14 mouse cellular contexts compared by ENCODE assay signal in genomic region chr15:99835191-99835590, GRCm38 (mm10). TPM values are rescaled to one million over a fixed set of nuclear protein-coding genes. Genes with fewer than 3 reads are reported as not detected.
DNase-seq lines count a peak whose midpoint lies in the region; ATAC-seq and TF ChIP-seq lines count a peak whose summit lies in the region.
"Had no signal": no experiment of that assay in that cellular context is flagged by ENCODE, and none has a peak within 500 bp of the region (broad histone marks: within the 10 kb centered on the region; RNA-seq: fewer than 3 reads in every experiment).

No protein-coding gene starts in this region.

- no peak overlapping the region for H3K9ac ChIP-seq in kidney, embryonic 15.5 days
- H3K9ac ChIP-seq in liver, embryonic 14.5 days (replicated peaks): no peak overlapping the region
- H3K9ac ChIP-seq in forebrain, postnatal 0 days: no peak overlapping the region
- H3K9ac ChIP-seq in forebrain, embryonic 16.5 days (replicated peaks; ENCODE audit: low read depth, low read length): no peak overlapping the region
- H3K9ac ChIP-seq: lung, embryonic 14.5 days; midbrain, embryonic 15.5 days had no signal

- TF ChIP-seq CTCF in liver, embryonic 14.5 days (IDR thresholded peaks at IDR 0.05; ENCODE audit: low read depth): no peak
- no peak for TF ChIP-seq CTCF in forebrain, postnatal 0 days (IDR thresholded peaks at IDR 0.05; ENCODE audit: low read depth)

- ATAC-seq in kidney, embryonic 15.5 days (replicated peaks; ENCODE audit: low FRiP score): no peak
- peak; percentile 52; the same call in 1 of the 2 replicates for ATAC-seq in liver, embryonic 14.5 days (ENCODE audit: insufficient read depth)
- ATAC-seq in forebrain, postnatal 0 days: no peak
- ATAC-seq in forebrain, embryonic 16.5 days: no peak
- ATAC-seq: CD4-positive, CD25-positive, alpha-beta regulatory T cell, adult 4 months; midbrain, embryonic 15.5 days had no signal

- H3K4me1 ChIP-seq in kidney, embryonic 15.5 days: peaks cover 5% of the 10 kb centered on the region; the same call in 1 of the 2 replicates
- H3K4me1 ChIP-seq in liver, embryonic 14.5 days (replicated peaks; ENCODE audit: control insufficient read depth in 2 of 2, insufficient read depth in 2 of 2, low read length in 1 of 2): no peaks in the 10 kb centered on the region
- no peaks in the 10 kb centered on the region for H3K4me1 ChIP-seq in forebrain, postnatal 0 days (ENCODE audit: insufficient read depth)
- no peaks in the 10 kb centered on the region for H3K4me1 ChIP-seq in forebrain, embryonic 16.5 days (replicated peaks; ENCODE audit: control insufficient read depth, insufficient read depth, low read length)
- H3K4me1 ChIP-seq: midbrain, embryonic 15.5 days had no signal

- no peak overlapping the region for H3K4me3 ChIP-seq in kidney, embryonic 15.5 days (replicated peaks)
- H3K4me3 ChIP-seq in liver, embryonic 14.5 days (ENCODE audit: insufficient read depth in 1 of 2, low read depth in 2 of 2, low read length in 2 of 2): no peak overlapping the region
- no peak overlapping the region for H3K4me3 ChIP-seq in forebrain, postnatal 0 days (ENCODE audit: low read depth, low read length)
- H3K4me3 ChIP-seq in forebrain, embryonic 16.5 days (replicated peaks; ENCODE audit: low read length): no peak overlapping the region
- H3K4me3 ChIP-seq: forebrain, embryonic 10.5 days; midbrain, embryonic 15.5 days had no signal

- peak overlapping the region; percentile 45 for H3K27ac ChIP-seq in kidney, embryonic 15.5 days
- no peak overlapping the region for H3K27ac ChIP-seq in liver, embryonic 14.5 days
- H3K27ac ChIP-seq in forebrain, postnatal 0 days (ENCODE audit: low read depth, low read length): no peak overlapping the region
- H3K27ac ChIP-seq in forebrain, embryonic 16.5 days (ENCODE audit: low read length): no peak overlapping the region
- H3K27ac ChIP-seq: forebrain, embryonic 10.5 days; midbrain, embryonic 15.5 days had no signal

- H3K27me3 ChIP-seq in kidney, embryonic 15.5 days: no peaks in the 10 kb centered on the region
- no peaks in the 10 kb centered on the region for H3K27me3 ChIP-seq in liver, embryonic 14.5 days (ENCODE audit: control insufficient read depth, insufficient read depth, low read length)
- H3K27me3 ChIP-seq in forebrain, postnatal 0 days (ENCODE audit: insufficient read depth, low read length): no peaks in the 10 kb centered on the region
- no peaks in the 10 kb centered on the region for H3K27me3 ChIP-seq in forebrain, embryonic 16.5 days (replicated peaks; ENCODE audit: control insufficient read depth, insufficient read depth, low read length)
- H3K27me3 ChIP-seq: midbrain, embryonic 15.5 days had no signal

- DNase-seq in urinary bladder, postnatal 14 days (ENCODE audit: low spot score): peak; percentile 78
- DNase-seq in urinary bladder, postnatal 10 days (ENCODE audit: low spot score): no peak
- DNase-seq in liver, embryonic 14.5 days (ENCODE audit: low read depth in 3 of 3, low spot score in 3 of 3): peak in 2 of 3 experiments; percentile 28 to 31
- DNase-seq in left cerebral cortex, postnatal 4 days: no peak
- DNase-seq in forebrain, postnatal 0 days: no peak
- DNase-seq in layer of hippocampus, adult 9-10 months (ENCODE audit: low spot score): no peak
- DNase-seq: gastrocnemius, postnatal 25 days; heart, postnatal 14 days; lung, embryonic 14.5 days had no signal

- no peaks in the 10 kb centered on the region for H3K9me3 ChIP-seq in kidney, embryonic 15.5 days (replicated peaks)
- H3K9me3 ChIP-seq in liver, embryonic 14.5 days (ENCODE audit: control insufficient read depth, low read length): no peaks in the 10 kb centered on the region
- H3K9me3 ChIP-seq in forebrain, postnatal 0 days (ENCODE audit: low read length): no peaks in the 10 kb centered on the region
- H3K9me3 ChIP-seq in forebrain, embryonic 16.5 days (ENCODE audit: control insufficient read depth, low read length): no peaks in the 10 kb centered on the region
- H3K9me3 ChIP-seq: forebrain, embryonic 10.5 days; midbrain, embryonic 15.5 days had no signal

- no peak for TF ChIP-seq EP300 in liver, embryonic 14.5 days (IDR thresholded peaks at IDR 0.05; ENCODE audit: low read depth)

- intact Hi-C loops in left cerebral cortex, postnatal 4 days (cut with DNase I): no loop called here

- 68% methylated on average over 9 of the region's 9 CpGs for WGBS in kidney, embryonic 15.5 days
- WGBS in liver, embryonic 14.5 days (ENCODE audit: insufficient replicate concordance): 32% methylated on average over 9 of the region's 9 CpGs
- WGBS in forebrain, postnatal 0 days: 70% methylated on average over 9 of the region's 9 CpGs
- 81% methylated on average over 9 of the region's 9 CpGs for WGBS in forebrain, embryonic 16.5 days

- no peak overlapping the region for H3K4me2 ChIP-seq in kidney, embryonic 15.5 days
- H3K4me2 ChIP-seq in liver, embryonic 14.5 days (ENCODE audit: low read depth): no peak overlapping the region
- H3K4me2 ChIP-seq in forebrain, postnatal 0 days (ENCODE audit: low read depth): no peak overlapping the region
- no peak overlapping the region for H3K4me2 ChIP-seq in forebrain, embryonic 16.5 days (ENCODE audit: low read length)
- H3K4me2 ChIP-seq: lung, embryonic 14.5 days; midbrain, embryonic 15.5 days had no signal

- H3K36me3 ChIP-seq in kidney, embryonic 15.5 days: no peaks in the 10 kb centered on the region
- H3K36me3 ChIP-seq in liver, embryonic 14.5 days (replicated peaks; ENCODE audit: control insufficient read depth, insufficient read depth, low read depth): no peaks in the 10 kb centered on the region
- no peaks in the 10 kb centered on the region for H3K36me3 ChIP-seq in forebrain, postnatal 0 days (ENCODE audit: insufficient read depth)
- H3K36me3 ChIP-seq in forebrain, embryonic 16.5 days (ENCODE audit: control insufficient read depth, insufficient read depth): no peaks in the 10 kb centered on the region
- H3K36me3 ChIP-seq: forebrain, embryonic 10.5 days; midbrain, embryonic 15.5 days had no signal

RNA-seq across cellular contexts. Expression of gene Lima1, which starts 40.1 kb away (rescaled TPM):
- 51.5 and 55.2 TPM in 2 replicates for polyA plus RNA-seq in kidney, embryonic 15.5 days (2015; fragmentation: Nextera tagmentation; extraction: Ambion mirVana)
- polyA plus RNA-seq in liver, embryonic 14.5 days (2012; rRNA removed): 3.3 and 5.1 TPM in 2 replicates
- 6.2 and 7.0 TPM in 2 replicates for polyA plus RNA-seq in liver, embryonic 14.5 days (2014; fragmentation: Nextera tagmentation; extraction: Ambion mirVana)
- total RNA-seq in left cerebral cortex, postnatal 4 days (2021): 10 to 100 TPM; 13.6 to 15.6 TPM
- total RNA-seq in forebrain, postnatal 0 days (2014; rRNA removed): 9.7 and 12.5 TPM in 2 replicates
- 8.5 and 11.8 TPM in 2 replicates for polyA plus RNA-seq in forebrain, postnatal 0 days (2015; fragmentation: Nextera tagmentation; extraction: Ambion mirVana)
- polyA plus RNA-seq in forebrain, embryonic 16.5 days (2015; fragmentation: Nextera tagmentation; extraction: Ambion mirVana): 38.0 and 43.5 TPM in 2 replicates

Comparison
In these comparisons a context has a peak if more than half of its experiments do, and no peak if none do; other contexts are left out.
1. DNase-seq: peak in urinary bladder, postnatal 14 days (single experiment) and liver, embryonic 14.5 days (2 of 3); none in urinary bladder, postnatal 10 days (single experiment), left cerebral cortex, postnatal 4 days (single experiment), forebrain, postnatal 0 days (single experiment) and layer of hippocampus, adult 9-10 months (single experiment).